Mouse (Mus musculus) myocyte (in vitro differentiated cells): ENCODE measurements around the gene Pask. TPM values are rescaled to one million over a fixed set of nuclear protein-coding genes. Genes with fewer than 3 reads are reported as not detected.
A peak's percentile ranks its signal among the peaks of the same experiment; 100 is the strongest.
"Not testable (repeated sequence)": the region's sequence is repeated elsewhere in the genome, so short reads cannot be mapped to it uniquely, and the experiment has no call there.

Experiments
- H3K27me3 ChIP-seq: one replicate; pipeline ENCODE4 v1.6.1; 2011; ENCODE audit not compliant: control insufficient read depth, insufficient read depth, insufficient read length
- H3K36me3 ChIP-seq: one replicate; pipeline ENCODE4 v1.6.1; 2011; ENCODE audit not compliant: control insufficient read depth, insufficient read depth
- H3K4me2 ChIP-seq: one replicate; pipeline ENCODE4 v1.6.1; 2011; ENCODE audit warnings: low read depth, control low read depth
- H3K4me3 ChIP-seq: one replicate; pipeline ENCODE4 v1.5.1; 2011; ENCODE audit warnings: mild to moderate bottlenecking, control low read depth, moderate library complexity
- H3K79me2 ChIP-seq: one replicate; pipeline ENCODE4 v1.6.1; 2011; ENCODE audit not compliant: control insufficient read depth, insufficient read depth
- H3ac ChIP-seq: one replicate; pipeline ENCODE4 v1.6.1; 2011; ENCODE audit not compliant: control insufficient read depth, insufficient read length
- CEBPB ChIP-seq: IDR thresholded peaks from 2 replicates; pipeline ENCODE4 v1.6.1; 2011; ENCODE audit warnings: mild to moderate bottlenecking, moderate library complexity; ENCODE audit not compliant: poor library complexity, insufficient read depth, severe bottlenecking
- E2F4 ChIP-seq: IDR thresholded peaks from one replicate; pipeline ENCODE4 v1.6.1; 2011; ENCODE audit warnings: mild to moderate bottlenecking, control low read depth, moderate library complexity; ENCODE audit not compliant: insufficient read depth
- MAX ChIP-seq: IDR thresholded peaks from one replicate; pipeline ENCODE4 v1.6.1; 2011; ENCODE audit warnings: low read depth, mild to moderate bottlenecking, control low read depth
- MYOD1 ChIP-seq, 3 experiments: IDR thresholded peaks; one replicate each; pipeline ENCODE4 v1.6.1; 2011; ENCODE audit warnings: control low read depth in 2 of 3, low read depth in 2 of 3, mild to moderate bottlenecking in 2 of 3, moderate library complexity in 1 of 3; ENCODE audit not compliant: insufficient read length in 2 of 3, control insufficient read depth in 1 of 3
- MYOG ChIP-seq, 3 experiments: IDR thresholded peaks; one replicate each; pipeline ENCODE4 v1.6.1; 2011; ENCODE audit warnings: control low read depth in 2 of 3, low read depth in 2 of 3, mild to moderate bottlenecking in 2 of 3; ENCODE audit not compliant: insufficient read length in 2 of 3, control insufficient read depth in 1 of 3, insufficient read depth in 1 of 3
- POLR2A ChIP-seq: IDR thresholded peaks from one replicate; pipeline ENCODE4 v1.6.1; 2011; ENCODE audit warnings: low read depth, mild to moderate bottlenecking, control low read depth, moderate library complexity; ENCODE audit not compliant: insufficient read length
- POLR2AphosphoS2 ChIP-seq: IDR thresholded peaks from one replicate; pipeline ENCODE4 v1.6.1; 2011; ENCODE audit warnings: low read depth, control low read depth; ENCODE audit not compliant: insufficient read length
- REST ChIP-seq: IDR thresholded peaks from one replicate; pipeline ENCODE4 v1.6.1; 2011; ENCODE audit warnings: mild to moderate bottlenecking, control low read depth, moderate library complexity; ENCODE audit not compliant: insufficient read depth, insufficient read length
- SRF ChIP-seq: IDR thresholded peaks from one replicate; pipeline ENCODE4 v1.6.1; 2011; ENCODE audit warnings: low read depth; ENCODE audit not compliant: control insufficient read depth, insufficient read length
- TCF12 ChIP-seq: IDR thresholded peaks from one replicate; pipeline ENCODE4 v1.6.1; 2011; ENCODE audit warnings: mild to moderate bottlenecking, control low read depth; ENCODE audit not compliant: poor library complexity, insufficient read depth, severe bottlenecking
- TCF3 ChIP-seq: IDR thresholded peaks from one replicate; pipeline ENCODE4 v1.6.1; 2011; ENCODE audit warnings: low read depth, control low read depth; ENCODE audit not compliant: insufficient read length
- USF1 ChIP-seq: IDR thresholded peaks from one replicate; pipeline ENCODE4 v1.6.1; 2011; ENCODE audit warnings: low read depth, mild to moderate bottlenecking, control low read depth, moderate library complexity
- polyA plus RNA-seq: library from polyadenylated mRNA; unstranded; fragments of >200 nt; fragmentation: generic; extraction: Trizol; gene quantifications from one replicate; pipeline ENCODE4 v1.2.1, GENCODE M21; 2012; ENCODE audit warnings: missing spikeins

Pask gene
- polyA plus RNA-seq, 1 experiment: 2.7 TPM

DNA sequence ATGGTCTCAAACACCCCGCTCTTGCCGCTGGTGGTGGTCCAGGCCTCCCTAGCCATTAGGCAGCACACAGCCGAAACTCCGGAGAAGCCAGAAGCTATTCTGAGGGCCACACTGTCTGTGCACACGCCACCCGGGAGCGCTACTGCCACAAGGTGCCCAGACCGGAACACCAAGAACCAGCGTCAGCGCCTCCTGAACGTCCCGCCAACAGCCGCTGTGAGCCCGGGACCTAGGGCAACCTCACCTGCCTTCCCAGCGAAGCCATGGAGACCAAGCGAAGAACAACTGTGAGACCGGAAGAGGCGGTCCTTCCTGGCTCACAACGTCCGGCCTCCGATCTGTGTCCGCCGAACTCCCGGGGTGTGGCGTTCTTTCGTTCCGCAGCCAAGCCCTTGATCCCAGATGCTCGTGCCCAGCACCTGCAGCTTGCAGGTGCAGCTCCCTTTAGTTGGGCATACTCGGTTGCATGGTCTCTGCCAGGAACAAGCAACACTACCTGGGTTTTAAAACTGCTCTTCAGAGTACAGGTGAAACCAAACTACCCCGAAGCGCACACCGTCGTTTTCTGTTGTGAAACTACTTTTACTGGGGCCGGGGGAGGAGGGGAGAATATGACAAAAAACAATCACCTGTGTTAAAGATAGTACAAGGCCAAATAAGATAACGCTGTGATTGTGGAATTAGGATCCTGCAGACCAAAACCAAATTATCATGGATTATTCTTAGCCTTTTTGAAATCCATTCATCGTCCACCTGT, 37.5 kb downstream of the Pask start, which contains the start of gene Mterf4:
Mterf4 (minus strand) TSS at position 335 of the 757 bp plus-strand sequence.
- H3ac ChIP-seq: peak within 1 kb of the TSS; percentile 81
- no peaks in the 10 kb centered on the region for H3K27me3 ChIP-seq
- TF ChIP-seq CEBPB (no peak), MYOD1 (IDR thresholded peaks at IDR 0.05; ENCODE audit: control insufficient read depth in 1 of 3, insufficient read length in 2 of 3, low read depth in 2 of 3) (peak in 2 of 3 experiments; percentile 56 to 69), MAX (no peak), POLR2AphosphoS2 (peak; percentile 89), SRF (no peak), POLR2A (peak; percentile 79), REST (no peak), TCF12 (no peak), MYOG (IDR thresholded peaks at IDR 0.05; ENCODE audit: control insufficient read depth in 1 of 3, insufficient read depth in 1 of 3, insufficient read length in 2 of 3, low read depth in 2 of 3) (peak; percentile 26 to 91 (median 66)), USF1 (no peak), E2F4 (no peak), TCF3 (no peak)
- H3K36me3 ChIP-seq: peaks cover 9% of the 10 kb centered on the region
- peak within 1 kb of the TSS; percentile 89 for H3K4me2 ChIP-seq
- H3K79me2 ChIP-seq: no peaks in the 10 kb centered on the region
- peak within 1 kb of the TSS; percentile 78 for H3K4me3 ChIP-seq

DNA sequence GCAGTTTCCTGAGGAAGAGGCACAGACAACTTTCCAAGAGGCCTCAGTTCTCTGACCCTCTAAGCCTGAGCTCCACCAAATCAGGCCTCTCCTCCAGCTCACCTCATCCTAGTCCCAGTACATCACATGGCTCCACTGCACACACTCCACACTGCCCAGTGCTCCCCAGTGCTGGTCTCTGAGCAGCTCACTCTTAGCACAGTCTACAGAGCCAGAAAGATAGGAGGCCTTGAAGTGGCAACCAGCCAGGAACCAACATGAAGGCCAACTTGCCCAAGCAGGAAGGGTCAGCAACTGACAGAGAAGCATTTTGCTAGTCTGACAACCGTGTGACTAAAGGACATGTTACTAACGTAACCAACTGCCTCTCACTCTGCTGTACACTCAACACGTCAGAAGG, 42.7 kb downstream of the Pask start:
- H3K27me3 ChIP-seq: no peaks in the 10 kb centered on the region
- peaks cover 23% of the 10 kb centered on the region for H3K36me3 ChIP-seq
- H3K4me3 ChIP-seq: no peak overlapping the region
- TF ChIP-seq TCF3 (no peak), REST (no peak), MAX (no peak), USF1 (no peak), SRF (no peak), E2F4 (no peak)
- H3ac ChIP-seq: no peak overlapping the region
- H3K79me2 ChIP-seq: no peaks in the 10 kb centered on the region
- H3K4me2 ChIP-seq: no peak overlapping the region

DNA sequence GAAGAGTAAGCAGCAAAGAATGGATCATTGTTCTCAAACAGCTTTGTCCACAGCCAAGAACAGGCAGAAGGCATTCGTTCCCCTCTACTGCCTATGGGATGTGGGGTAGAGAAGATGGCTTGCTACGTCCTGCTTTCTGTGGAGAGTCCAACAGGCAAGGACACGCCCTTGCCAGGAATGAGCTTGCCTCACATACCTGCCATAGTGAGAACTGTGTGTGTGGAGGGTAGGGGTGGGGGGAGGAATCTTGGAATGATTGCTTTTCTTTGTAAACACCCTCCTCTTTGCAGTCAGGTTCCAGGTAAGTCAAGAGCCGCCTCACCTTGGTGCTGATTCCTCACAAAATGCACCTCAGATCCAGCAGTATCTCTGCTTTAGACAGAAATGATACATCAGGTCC, 43.5 kb downstream of the Pask start:
- no peaks in the 10 kb centered on the region for H3K27me3 ChIP-seq
- no peaks in the 10 kb centered on the region for H3K79me2 ChIP-seq
- TF ChIP-seq USF1 (no peak), TCF3 (no peak), MYOG (IDR thresholded peaks at IDR 0.05; ENCODE audit: control insufficient read depth in 1 of 3, insufficient read depth in 1 of 3, insufficient read length in 2 of 3, low read depth in 2 of 3) (no peak)
- no peak overlapping the region for H3K4me3 ChIP-seq
- peaks cover 23% of the 10 kb centered on the region for H3K36me3 ChIP-seq
- H3ac ChIP-seq: no peak overlapping the region
- H3K4me2 ChIP-seq: no peak overlapping the region

DNA sequence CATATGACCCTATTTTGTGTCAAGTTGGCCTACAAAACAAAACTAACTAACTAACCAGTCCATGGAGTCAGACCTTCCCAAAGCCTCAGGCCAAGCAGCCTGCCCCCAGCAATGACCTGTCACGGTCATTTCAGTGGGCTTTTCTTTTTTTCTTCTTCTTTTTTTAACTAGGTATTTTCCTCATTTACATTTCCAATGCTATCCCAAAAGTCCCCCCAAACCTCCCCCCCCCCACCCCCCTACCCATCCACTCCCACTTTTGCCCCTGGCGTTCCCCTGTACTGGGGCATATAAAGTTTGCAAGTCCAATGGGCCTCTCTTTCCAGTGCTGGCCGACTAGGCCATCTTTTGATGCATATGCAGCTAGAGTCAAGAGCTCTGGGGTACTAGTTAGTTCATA, 48.8 kb downstream of the Pask start:
- not testable (repeated sequence) for H3K36me3 ChIP-seq, H3ac ChIP-seq, H3K27me3 ChIP-seq, H3K79me2 ChIP-seq, H3K4me3 ChIP-seq, H3K4me2 ChIP-seq

DNA sequence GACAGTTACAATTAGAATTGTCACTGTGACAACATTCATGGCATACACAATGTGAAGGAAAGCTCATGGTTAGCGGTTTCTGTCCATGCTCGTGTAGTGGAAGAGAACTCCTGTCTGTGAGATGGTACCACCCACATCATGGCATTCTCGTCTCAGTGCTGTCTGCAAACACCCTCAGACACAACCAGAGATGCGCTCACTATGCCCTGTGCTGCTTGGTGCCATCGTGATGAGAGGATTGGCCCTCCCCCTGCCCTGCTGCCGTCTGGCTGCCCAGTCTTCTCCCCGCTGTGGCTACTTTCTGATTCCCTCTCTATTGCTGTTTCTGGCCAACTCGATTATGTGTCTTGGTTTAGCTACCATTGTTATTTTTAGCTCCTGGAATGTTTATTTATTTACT, 51.3 kb downstream of the Pask start:
- TF ChIP-seq MAX (no peak), MYOD1 (IDR thresholded peaks at IDR 0.05; ENCODE audit: control insufficient read depth in 1 of 3, insufficient read length in 2 of 3, low read depth in 2 of 3) (no peak), POLR2AphosphoS2 (no peak), TCF12 (no peak), E2F4 (no peak), USF1 (no peak), TCF3 (no peak), MYOG (IDR thresholded peaks at IDR 0.05; ENCODE audit: control insufficient read depth in 1 of 3, insufficient read depth in 1 of 3, insufficient read length in 2 of 3, low read depth in 2 of 3) (no peak), SRF (no peak), REST (no peak), POLR2A (no peak)
- Histone ChIP-seq H3ac (no peak overlapping the region), H3K4me2 (no peak overlapping the region), H3K79me2 (no peaks in the 10 kb centered on the region), H3K27me3 (no peaks in the 10 kb centered on the region), H3K36me3 (peaks cover 8% of the 10 kb centered on the region), H3K4me3 (no peak overlapping the region)

DNA sequence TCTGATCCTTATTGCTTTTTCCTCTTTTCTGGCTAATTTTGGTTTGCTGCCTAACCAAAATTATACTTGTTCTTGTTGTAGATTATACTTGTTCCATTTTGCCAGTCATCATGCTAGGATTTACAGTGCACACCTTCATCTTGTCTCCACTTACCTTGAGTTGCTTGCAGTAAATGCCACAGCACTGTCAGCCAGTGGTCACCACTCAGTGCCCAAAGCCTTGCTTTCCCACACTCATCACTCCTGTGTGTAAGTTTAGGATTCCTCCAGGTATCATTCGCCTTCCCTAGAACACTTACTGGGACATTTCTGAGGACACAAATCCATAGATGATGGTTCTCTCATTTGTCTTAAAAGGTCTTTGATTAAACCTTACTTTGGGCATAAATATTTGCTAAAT, 51.7 kb downstream of the Pask start:
- TF ChIP-seq POLR2A (no peak), POLR2AphosphoS2 (no peak), MAX (no peak), CEBPB (no peak), REST (no peak)
- H3K36me3 ChIP-seq: peaks cover 8% of the 10 kb centered on the region
- H3K4me2 ChIP-seq: no peak overlapping the region

More for the DNA sequence above, 51.7 kb downstream of the Pask start:
- Histone ChIP-seq H3K27me3 (no peaks in the 10 kb centered on the region), H3K79me2 (no peaks in the 10 kb centered on the region), H3ac (no peak overlapping the region), H3K4me3 (no peak overlapping the region)
